Mouse (Mus musculus) cerebellum, adult 9-10 months (tissue): ENCODE data around the gene Epyc.
"Not testable (repeated sequence)": the region's sequence is repeated elsewhere in the genome, so short reads cannot be mapped to it uniquely, and the experiment has no call there.

Experiments used
- DNase-seq: peaks from one replicate; pipeline ENCODE4 v3.0.0; 2022

Epyc gene

GRCm38 (mm10) chr10:97715289-97715906, 71.5 kb downstream of the Epyc start:
- no peak for DNase-seq

DNA sequence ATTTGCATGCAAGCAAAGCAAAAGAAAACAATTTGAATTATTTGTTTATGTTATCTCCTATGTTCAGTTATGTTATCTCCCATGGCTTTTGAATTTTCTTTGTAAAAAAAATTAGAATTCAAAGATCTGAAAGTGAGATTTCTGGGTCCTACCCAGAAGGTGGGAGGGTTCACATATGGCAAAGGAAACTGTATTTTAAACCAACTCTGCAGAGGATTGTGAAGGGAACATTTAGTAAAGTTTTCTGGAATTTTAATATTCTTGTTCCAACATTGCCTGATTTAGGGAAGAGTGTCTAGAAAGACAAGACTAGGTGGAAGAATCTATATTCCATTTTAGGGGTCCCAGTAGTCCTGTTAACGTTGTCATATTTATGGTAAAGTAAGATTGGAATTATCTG, 73.4 kb downstream of the Epyc start:
- no peak for DNase-seq

DNA sequence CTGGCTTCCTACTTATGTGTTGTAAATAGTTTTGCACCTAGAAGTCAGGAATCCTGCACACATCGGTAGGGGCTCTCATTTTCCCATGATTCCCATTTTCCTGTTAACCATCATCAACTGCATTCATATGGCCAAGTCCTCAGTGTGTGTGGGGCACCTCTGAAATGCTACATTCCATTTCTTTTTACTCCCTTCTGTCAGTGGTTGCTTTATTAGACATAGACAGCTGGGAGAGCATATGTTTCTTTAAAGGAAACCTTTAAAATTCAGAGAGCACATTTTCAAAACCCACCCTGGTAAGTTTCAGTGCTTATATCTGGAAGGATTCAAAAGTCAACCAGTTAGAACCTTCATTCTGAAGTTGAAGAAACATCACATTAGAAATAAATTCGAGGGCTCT, 74.2 kb downstream of the Epyc start:
- no peak for DNase-seq

- DNase-seq = no peak
Observed at GRCm38 (mm10) chr10:97720625-97721024, 76.8 kb downstream of the Epyc start.

DNA sequence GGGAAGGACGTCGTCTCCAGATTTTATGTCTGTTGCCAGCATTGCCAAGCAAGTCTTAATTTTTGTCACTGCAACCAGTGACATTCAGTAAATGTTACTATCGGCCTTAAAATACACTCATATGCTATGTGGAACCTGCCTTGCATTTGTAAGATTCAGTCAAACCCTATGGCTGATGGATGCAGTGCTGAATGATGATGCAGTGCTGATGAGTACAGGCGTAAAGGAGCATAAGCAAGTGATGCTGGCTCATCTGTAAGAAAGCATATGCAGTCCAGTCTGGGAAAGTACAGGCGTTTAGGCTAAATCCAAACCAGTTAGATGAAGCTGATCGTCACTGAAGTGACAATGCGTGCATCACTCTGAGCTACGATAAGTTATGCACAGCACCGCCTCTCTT, 78.8 kb downstream of the Epyc start:
- no peak for DNase-seq

DNA sequence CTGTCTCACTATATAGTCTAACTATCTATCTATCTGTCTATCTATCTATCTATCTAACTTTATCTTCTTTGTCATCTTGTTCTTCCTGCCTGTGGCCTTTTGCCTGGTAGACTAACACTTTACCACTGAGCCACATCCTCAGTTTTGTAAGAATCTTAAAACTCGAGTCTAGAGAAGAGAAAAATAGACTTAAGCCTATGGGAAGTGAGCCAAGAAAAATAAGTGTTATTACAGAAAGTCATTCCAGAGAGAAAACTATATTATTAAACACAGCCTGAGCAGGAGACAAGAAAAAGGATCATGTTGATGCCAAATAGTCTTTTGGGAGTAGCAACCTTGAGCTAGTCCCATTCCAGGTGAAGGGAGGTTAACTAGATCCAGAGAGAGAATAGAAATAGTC, 82.1 kb downstream of the Epyc start:
- DNase-seq = no peak

DNA sequence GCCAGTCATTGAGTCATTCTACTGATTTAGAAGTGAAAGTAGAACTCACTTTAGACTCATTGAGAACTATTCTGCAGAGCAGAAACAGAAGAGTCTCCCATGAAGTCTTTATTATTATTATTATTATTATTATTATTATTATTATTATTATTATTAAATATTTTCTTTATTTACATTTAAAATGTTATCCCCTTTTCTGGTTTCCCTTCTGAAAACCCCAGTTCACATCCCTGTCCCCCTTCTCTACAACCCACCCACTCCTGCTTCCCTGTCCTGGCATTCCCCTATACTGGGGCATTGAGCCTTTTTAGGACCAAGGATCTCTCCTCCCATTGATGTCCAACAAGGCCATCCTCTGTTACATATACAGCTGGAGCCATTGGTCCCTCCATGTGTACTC, 82.8 kb downstream of the Epyc start, which contains the start of gene C030005K15Rik:
TSS of gene C030005K15Rik (minus strand) at position 101 of the 400 bp plus-strand sequence.
- not testable (repeated sequence) for DNase-seq
